Mouse (Mus musculus) urinary bladder, adult 18-20 months (tissue): ENCODE results near the gene Gal3st2b.
"Not testable (repeated sequence)": the region's sequence is repeated elsewhere in the genome, so short reads cannot be mapped to it uniquely, and the experiment has no call there.

Experiments used
- DNase-seq, 2 experiments: peaks; one replicate each; pipeline ENCODE4 v3.0.0; 2022; ENCODE audit warnings: low spot score in 2 of 2, mixed read lengths in 2 of 2

The Gal3st2b gene

DNA sequence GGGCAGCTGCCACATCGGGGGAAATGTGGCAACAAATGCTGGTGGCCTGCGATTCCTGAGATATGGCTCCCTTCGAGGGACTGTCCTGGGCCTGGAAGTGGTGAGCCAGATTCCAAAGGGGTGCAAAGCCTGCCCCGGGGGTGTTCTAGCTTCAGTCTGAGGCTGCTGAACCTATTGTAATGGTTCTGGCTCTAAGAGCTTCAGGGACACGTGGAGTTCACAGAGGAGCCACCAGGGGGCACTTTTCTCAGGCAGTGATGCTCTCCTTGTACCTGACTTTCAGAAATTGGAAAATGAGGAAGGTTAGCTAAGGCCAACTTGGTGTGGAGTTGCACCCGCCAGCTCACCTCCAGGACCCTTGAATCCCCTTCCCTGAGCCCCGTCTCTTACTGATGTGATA is 60.2 kb downstream of the Gal3st2b start:
- DNase-seq, result not testable (repeated sequence)

DNA sequence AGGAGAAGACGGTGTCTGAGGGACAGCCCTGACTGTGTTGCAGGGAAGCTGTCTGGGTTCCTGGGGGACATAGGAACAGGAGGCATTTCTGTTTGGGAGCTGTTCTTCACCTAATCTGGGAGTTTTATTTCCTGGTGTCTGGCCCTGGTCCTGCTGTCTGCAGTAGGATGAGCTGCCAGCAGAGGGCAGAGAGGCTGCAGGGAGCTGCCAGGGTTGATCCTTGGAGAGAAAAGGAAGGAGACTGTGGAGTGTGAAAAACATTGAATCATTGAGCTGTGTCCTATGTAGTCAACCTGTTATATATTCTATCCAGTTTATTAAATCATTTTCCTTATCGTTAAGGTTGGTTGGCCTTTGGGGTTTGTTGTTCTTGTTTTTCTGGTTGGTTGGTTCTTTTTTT is 62.8 kb downstream of the Gal3st2b start:
- not testable (repeated sequence) for DNase-seq

GRCm38 (mm10) chr1:93986167-93986566 is 68.1 kb downstream of the Gal3st2b start:
- DNase-seq, result no peak

- DNase-seq, result no peak
Measured at GRCm38 (mm10) chr1:93988786-93989185, 70.7 kb downstream of the Gal3st2b start.

GRCm38 (mm10) chr1:93990209-93990608 is 72.1 kb downstream of the Gal3st2b start, which contains the start of gene Gal3st2c:
Gene Gal3st2c, plus strand, starts transcription at chr1:93990509.
- DNase-seq, result not testable (repeated sequence)

DNA sequence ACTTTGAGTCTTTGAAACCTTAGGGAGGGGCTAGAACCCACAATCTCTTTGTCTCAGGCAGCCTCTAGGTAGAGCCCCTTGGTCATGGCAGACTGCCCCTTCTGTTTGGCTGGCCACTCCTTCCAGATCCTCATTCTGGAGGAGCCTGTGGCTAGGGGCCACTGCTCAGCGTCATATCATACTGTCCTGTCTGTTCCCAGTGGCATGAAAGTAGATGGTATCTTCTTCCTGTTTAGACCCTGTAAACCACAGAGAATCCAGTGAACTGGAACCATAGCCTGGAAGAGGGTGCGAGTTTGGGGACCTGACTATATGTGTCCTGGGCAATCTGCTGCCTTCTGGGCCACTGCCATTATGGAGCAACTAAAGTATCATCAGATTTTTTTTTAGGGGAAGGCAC is 73.0 kb downstream of the Gal3st2b start:
- DNase-seq, result not testable (repeated sequence)

DNA sequence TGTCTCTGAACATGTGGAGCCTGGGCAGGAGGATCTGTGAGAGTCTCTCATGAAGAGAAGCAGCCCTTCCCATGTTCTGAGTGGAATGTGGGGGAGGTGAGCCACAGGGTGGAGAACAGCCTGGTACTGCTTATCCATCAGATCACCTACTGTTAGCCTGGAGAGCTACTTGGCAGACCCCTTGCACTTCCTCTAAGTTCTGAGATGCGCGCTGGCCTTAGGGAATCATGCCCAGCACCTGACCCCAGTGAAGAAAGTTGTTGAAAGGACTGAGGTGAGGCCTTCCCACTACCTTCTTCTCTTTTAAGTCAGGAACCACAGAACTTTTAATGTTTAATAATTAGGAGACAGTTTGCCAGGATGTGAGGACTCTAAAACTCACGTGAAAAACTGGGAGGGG is 73.4 kb downstream of the Gal3st2b start:
- not testable (repeated sequence) for DNase-seq
